35 mouse cellular contexts compared by ENCODE assay signal in the genomic region with DNA sequence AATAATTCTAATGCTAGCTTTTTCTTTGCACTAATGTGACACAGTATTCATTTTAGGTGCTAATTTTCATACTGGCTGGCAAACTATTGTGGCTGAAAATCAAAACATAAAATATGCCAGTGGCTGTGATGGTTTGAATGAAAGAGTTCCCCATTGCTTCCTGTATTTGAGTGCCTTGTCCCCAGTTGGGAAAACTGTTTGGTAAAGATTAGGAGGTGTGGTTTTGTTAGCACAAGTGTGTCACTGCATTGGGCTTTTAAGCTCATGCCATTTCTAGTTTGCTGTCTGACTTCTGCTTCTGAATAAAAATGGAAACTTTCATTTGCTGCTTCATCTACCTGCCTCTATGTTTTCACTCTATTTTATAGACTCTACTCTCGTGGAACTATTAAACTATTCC.
"Had no signal": no experiment of that assay in that cellular context is flagged by ENCODE, and none has a peak within 500 bp of the region (broad histone marks: within the 10 kb centered on the region; RNA-seq: fewer than 3 reads in every experiment).

No protein-coding gene starts in this region.

- DNase-seq: heart, postnatal 10 days; heart, postnatal 14 days; heart, postnatal 36 days; heart, postnatal 4 days; kidney, adult 11 months; kidney, adult 18-20 months; kidney, adult 2 months; kidney, adult 8-10 months; kidney, adult 9 months; kidney, postnatal 10 days; kidney, postnatal 14 days; kidney, postnatal 25 days; kidney, postnatal 36 days; kidney, postnatal 4 days; layer of hippocampus, adult 9-11 months; layer of hippocampus, postnatal 36 days had no signal

- H3K9ac ChIP-seq: heart, embryonic 12.5 days; heart, embryonic 13.5 days; heart, embryonic 15.5 days; hindbrain, embryonic 12.5 days; hindbrain, embryonic 13.5 days; hindbrain, embryonic 14.5 days; hindbrain, embryonic 15.5 days; intestine, embryonic 15.5 days; kidney, embryonic 15.5 days had no signal

- H3K4me3 ChIP-seq: heart, embryonic 10.5 days; heart, embryonic 12.5 days; heart, embryonic 13.5 days; heart, embryonic 15.5 days; hindbrain, embryonic 10.5 days; hindbrain, embryonic 12.5 days; hindbrain, embryonic 13.5 days; hindbrain, embryonic 15.5 days; intestine, embryonic 15.5 days; kidney, embryonic 15.5 days; layer of hippocampus, adult 2 months had no signal

- H3K9me3 ChIP-seq: heart, embryonic 10.5 days; heart, embryonic 12.5 days; heart, embryonic 13.5 days; heart, embryonic 15.5 days; hindbrain, embryonic 10.5 days; hindbrain, embryonic 12.5 days; hindbrain, embryonic 13.5 days; hindbrain, embryonic 15.5 days; intestine, embryonic 15.5 days; kidney, embryonic 15.5 days had no signal

- H3K27me3 ChIP-seq: heart, embryonic 12.5 days; heart, embryonic 13.5 days; heart, embryonic 15.5 days; hindbrain, embryonic 12.5 days; hindbrain, embryonic 13.5 days; hindbrain, embryonic 15.5 days; intestine, embryonic 15.5 days; kidney, embryonic 15.5 days had no signal

- H3K4me1 ChIP-seq: heart, embryonic 10.5 days; heart, embryonic 12.5 days; heart, embryonic 13.5 days; heart, embryonic 15.5 days; hindbrain, embryonic 10.5 days; hindbrain, embryonic 12.5 days; hindbrain, embryonic 13.5 days; hindbrain, embryonic 15.5 days; intestine, embryonic 15.5 days; kidney, embryonic 15.5 days had no signal

- ATAC-seq: hindbrain, embryonic 16.5 days; hindbrain, postnatal 0 days; inflammation-experienced regulatory T-cells, adult 6 months; intestine, embryonic 15.5 days; intestine, embryonic 16.5 days; intestine, postnatal 0 days had no signal

- H3K4me2 ChIP-seq: heart, embryonic 11.5 days; heart, embryonic 12.5 days; heart, embryonic 13.5 days; heart, embryonic 15.5 days; hindbrain, embryonic 12.5 days; hindbrain, embryonic 13.5 days; hindbrain, embryonic 14.5 days; hindbrain, embryonic 15.5 days; intestine, embryonic 15.5 days; kidney, embryonic 15.5 days had no signal

- H3K27ac ChIP-seq: heart, embryonic 10.5 days; heart, embryonic 13.5 days; heart, embryonic 15.5 days; hindbrain, embryonic 10.5 days; hindbrain, embryonic 12.5 days; hindbrain, embryonic 13.5 days; hindbrain, embryonic 14.5 days; hindbrain, embryonic 15.5 days; hindbrain, postnatal 0 days; intestine, embryonic 15.5 days; kidney, embryonic 15.5 days; kidney, postnatal 0 days; layer of hippocampus, adult 2 months had no signal

- H3K36me3 ChIP-seq: heart, embryonic 10.5 days; heart, embryonic 12.5 days; heart, embryonic 13.5 days; heart, embryonic 15.5 days; hindbrain, embryonic 10.5 days; hindbrain, embryonic 12.5 days; hindbrain, embryonic 13.5 days; hindbrain, embryonic 15.5 days; intestine, embryonic 15.5 days; kidney, embryonic 15.5 days had no signal
